Mouse (Mus musculus) frontal cortex, postnatal 36 days (tissue): Measurements from ENCODE around the gene Arhgap23.
A peak's percentile ranks its signal among the peaks of the same experiment; 100 is the strongest.

Experiments used
- DNase-seq, 2 experiments: peaks; one replicate each; pipeline ENCODE4 v3.0.0; 2022; ENCODE audit warnings: low spot score in 2 of 2

The Arhgap23 gene

DNA sequence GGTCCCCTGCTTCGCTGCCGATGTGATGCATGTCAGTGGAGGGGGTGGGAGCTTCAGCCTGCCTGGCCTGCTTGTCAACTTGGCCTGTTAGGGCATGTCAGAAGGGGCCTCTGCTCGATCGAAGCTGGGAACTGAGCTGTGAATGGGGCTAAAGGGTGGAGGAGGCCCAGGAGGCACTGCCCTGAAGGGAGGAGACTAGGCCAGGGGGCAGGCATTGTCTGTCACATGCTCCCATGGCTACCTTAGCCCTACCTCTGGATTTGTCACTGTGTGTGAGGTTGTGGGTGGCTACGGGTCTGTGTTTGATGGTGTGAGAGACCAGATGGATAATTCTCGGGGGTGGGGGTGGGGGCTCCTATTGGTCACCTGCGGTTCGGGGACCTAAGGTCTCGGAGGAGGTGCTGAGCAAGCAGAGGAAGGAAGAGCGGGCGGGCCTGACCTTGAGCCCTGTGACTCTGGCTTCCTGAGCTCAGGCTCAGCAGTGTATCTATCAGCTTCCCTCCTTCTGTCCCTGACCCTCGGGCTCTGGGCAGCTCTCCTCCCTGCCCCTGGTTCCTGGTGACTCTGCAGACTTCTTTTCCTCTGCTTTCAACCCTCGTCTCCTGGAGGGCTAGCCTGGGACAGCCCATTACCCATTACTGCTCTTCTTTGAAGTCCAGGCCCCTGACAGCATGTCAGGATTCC, 20.6 kb downstream of the Arhgap23 start:
- no peak for DNase-seq

DNA sequence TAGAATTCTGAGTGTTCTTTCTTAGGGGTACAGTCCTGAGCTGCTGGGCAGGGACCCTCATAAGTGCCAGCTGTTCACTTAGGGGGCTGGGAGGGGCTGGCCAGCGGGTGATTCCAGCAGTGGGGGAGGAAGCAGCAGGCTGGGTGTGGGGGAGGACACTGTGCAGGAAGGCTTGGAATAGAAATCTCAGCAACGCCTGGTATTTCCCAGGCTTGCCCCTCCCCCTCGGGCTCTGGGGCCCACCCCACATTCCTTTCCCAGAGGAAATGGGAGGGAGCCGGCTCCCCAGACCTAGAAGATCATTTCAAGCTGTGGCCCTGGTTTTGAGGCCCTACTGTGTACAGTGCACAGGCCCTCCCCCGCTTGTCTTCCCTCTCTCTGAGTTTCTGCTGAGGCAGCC, 22.4 kb downstream of the Arhgap23 start:
- peak in 1 of 2 experiments; percentile 42 for DNase-seq

DNA sequence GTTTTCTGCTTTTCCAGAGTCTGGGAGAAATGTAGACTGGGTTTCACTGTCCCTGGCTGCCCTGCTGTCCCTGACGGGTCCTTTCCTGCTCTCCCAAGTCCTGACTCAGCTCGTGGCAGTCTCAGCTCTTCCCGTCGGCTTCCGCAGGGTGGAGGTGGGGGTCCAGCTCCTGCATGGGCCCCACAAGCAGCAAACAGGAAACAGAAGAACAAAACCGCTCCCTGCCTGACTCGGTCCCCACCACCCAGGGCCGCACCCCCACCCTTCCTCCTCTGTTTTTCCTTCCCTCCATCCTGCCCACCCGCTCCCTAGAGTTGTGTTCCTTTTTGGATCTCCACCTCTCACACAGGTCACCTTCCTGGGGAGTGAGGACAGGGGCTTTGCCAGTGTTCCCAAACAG, 23.5 kb downstream of the Arhgap23 start:
- no peak for DNase-seq

DNA sequence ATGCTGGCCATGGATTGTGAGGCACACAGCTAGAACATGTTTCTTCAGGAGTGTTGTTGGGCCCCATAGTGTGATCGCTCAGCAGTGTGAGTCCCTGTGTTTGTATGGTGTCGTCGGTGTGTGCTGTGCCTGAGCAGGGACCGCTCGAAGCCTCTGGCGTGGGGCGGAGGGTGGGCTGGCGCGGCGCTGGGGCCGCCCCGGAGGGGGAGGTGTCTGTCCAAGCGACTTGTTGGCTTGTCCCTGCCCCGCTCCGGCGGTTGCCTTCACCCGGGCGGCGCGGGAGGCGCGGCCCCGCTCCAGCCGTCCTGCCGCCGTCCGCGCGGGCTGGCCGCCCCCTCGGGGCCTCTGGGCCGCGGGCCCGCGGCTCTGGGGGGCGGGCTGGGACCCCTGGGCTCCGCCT, 24.6 kb downstream of the Arhgap23 start:
- DNase-seq = no peak

DNA sequence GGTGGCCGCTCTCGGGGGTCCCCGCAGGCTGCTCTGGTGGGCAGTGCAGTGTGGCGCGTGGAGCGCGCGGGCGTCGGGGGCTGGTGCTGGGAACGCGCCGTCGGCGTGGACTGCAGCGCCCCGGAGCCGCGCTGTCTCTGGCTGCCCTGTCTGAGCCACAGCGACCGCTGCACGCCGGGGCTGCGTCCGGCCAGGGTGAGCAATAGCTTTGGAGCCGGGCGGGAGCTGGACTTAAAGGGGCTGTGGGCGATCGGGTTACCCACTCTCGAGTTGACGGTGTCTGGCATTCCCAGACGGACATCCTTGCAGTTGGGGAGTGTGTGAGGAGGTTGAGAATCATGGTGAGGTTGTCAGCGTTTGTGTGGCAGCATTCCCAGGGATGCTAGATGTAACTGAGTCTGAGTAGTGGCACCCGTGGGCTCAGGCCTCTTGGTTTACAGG, 25.1 kb downstream of the Arhgap23 start:
- no peak for DNase-seq

DNA sequence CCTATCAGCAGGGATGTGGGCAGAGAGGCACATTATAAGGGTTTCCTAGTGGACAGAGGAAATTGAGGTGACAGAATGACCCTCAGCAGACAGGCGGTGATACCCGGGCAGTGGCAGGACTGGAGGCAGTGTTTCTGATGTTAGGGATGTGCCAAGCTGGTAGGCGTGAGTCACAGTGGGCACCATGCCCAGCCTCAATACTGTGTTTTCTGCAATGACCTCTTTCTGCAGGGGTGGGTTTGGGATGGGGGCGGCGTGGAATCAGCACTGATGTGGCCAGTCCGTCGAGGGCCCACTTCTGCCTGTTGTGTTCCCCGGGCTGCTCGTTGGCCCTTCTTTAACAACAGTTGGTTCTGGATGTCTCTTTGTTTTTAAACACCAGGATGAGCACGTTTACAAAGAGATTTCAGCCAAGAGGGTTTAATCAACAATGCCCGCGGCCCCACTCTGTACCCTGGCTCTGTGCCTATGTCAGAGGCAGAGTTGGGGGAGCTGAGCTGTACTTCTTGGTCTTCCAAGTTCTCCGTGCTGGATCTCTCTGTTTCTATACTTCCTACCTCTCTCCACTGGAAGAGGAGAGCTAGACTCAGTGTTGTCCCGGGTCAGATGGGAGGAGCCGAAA, 25.8 kb downstream of the Arhgap23 start:
- DNase-seq = no peak

DNA sequence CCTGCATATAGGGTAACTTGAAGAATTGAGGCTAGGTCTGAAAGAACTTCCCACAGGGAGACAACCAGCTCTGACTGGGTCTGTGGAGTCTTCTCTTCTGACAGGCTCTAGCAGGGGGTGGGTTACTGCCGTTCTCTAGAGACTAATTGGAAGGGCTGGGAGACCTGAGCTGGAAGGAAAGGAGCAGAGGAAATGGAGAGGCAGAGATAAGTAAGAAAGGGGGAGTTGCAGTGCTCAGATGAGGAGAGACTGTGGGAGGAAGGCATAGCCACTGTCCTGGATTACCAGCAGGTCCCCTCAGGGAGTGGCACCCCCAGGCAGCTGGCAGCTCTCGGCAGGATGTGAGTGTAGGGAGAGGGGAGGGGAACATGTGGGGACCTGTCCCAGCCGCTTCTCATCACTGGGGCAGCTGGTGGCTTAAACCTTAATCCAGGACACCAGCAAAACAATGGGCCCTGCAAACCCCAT, 26.4 kb downstream of the Arhgap23 start:
- no peak for DNase-seq

DNA sequence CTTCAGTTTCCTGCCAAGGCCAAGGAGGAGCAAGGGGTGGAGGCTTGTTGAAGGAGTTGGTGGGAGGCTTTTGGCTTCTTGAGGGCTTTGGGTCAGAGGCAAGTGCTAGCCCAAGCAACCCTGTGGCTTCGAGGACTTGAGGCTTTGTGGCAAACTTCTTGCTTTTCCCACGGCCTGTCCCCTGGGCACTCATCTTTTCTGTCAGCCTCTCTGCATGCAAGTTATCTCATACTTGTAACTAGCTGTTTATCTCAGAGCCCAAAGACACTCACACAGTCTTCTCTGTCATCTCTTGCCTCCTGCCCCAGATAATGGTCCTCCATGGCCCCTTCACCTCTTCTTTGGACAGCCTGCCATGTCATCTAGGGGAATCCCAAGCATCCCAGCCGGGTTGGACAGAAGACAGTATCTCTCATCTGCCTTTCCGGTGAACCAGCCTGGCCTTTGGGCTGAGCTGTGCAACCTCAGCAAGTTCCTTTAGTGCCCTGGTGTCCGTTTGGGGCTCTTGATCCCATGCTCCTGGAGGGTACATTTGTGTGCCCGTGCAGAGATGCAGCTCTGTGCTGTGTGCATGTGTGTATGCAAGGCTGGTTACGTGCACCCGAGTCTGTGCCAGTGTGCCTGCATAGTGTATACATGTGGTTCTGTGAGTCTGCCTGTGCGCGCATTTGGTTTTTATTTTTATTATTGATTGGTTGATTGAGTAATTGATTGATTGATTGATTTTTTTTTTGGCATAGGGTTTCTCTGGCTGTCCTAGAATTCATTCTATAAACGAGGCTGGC, 27.8 kb downstream of the Arhgap23 start:
- no peak for DNase-seq

DNA sequence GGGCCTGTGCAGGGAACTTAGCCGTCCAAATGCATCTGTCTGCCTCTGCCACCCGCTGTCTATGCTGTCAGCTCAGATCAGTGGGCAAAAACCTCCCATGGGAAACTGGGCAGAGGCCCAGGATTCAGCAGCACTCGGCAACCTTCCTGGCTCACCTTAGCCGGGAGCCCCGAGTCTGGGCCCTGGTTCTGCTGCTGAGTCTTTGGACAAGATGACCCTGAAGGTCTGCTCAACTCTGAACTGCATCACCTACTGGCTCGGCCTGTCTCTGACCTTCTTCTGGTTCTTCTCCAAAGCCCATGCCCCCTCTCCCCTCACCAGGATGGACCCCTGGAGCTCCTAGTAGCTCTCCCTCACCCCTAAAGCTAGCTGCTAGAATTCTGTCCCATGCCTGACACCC, 30.3 kb downstream of the Arhgap23 start:
- DNase-seq = no peak

DNA sequence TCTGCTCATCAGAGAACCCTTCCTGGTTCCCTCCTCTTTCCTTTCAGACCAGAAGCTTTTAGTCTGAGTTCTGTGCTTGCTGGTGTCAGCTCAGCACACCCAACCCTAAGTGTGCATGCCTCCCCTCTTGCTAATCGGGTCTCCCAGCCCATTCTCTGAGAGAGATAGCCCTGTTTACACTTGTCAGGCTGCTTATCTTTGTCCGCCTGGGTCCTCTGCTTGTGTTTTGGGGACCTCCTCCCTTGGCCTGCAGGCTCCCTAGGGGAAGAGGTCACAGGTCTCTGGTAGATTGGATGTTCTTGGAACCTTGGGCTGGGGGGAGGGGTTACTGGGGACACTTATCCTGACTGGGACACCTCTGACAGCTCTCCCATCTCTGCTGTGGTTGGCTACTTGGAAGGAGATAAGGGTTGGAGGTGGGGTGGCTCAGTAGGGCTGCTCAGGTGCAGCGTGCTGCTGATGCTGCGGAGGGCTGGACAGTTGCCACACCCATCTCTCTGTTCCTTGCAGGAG, 30.7 kb downstream of the Arhgap23 start:
- no peak for DNase-seq

DNA sequence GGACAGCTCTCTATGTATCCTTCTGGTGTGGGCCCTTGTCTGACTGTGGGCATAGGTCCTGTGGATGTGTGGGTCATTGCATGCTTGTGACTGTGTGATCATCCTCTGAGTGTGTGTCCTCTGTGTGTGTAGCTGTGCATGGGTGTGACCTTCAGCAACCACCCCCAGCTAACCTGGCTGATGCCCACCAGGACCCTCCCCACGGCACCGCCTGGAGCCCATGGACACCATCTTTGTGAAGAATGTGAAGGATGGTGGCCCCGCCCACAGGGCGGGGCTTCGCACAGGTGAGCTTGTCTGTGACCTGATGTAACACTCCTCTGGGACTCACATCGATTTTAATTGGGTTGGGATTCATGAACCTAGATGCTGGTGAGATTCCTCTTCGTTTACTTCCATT, 32.6 kb downstream of the Arhgap23 start:
- no peak for DNase-seq

DNA sequence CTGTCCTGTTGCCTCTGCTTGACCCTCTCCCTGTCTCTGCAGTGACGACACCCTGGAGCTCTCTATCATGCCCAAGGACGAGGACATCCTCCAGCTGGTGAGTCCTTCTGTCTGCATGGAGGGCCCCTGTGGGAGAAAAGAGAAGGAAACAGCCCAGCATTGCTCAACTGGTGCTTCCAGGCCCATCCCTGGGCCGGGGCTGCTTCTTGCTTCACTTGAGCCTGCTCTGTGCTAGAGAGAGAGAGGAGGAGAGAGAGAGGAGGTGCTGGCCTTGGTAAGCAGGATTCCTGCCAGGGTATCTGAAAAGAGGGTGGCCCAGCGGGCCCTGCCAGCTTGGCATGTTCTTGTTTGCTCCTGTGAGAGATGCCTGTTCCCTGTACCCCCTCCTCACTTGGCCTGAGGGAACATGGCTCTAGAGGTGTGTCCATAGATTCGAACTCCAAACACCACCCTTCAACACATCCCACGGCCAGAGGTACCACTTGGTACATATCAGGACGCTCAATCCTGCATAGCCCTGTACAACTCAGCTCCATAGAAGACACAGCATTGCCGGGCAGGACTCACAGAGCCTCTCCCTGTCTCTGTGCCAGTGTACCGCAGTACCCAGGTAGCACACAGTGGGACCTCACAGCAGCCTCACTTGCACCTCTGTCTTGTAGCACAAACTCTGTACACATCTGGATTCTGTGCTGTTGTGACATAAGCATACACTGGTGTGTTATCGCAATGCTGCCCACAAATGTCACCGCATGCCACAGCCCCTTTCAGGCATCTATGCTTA, 33.5 kb downstream of the Arhgap23 start:
- no peak for DNase-seq

DNA sequence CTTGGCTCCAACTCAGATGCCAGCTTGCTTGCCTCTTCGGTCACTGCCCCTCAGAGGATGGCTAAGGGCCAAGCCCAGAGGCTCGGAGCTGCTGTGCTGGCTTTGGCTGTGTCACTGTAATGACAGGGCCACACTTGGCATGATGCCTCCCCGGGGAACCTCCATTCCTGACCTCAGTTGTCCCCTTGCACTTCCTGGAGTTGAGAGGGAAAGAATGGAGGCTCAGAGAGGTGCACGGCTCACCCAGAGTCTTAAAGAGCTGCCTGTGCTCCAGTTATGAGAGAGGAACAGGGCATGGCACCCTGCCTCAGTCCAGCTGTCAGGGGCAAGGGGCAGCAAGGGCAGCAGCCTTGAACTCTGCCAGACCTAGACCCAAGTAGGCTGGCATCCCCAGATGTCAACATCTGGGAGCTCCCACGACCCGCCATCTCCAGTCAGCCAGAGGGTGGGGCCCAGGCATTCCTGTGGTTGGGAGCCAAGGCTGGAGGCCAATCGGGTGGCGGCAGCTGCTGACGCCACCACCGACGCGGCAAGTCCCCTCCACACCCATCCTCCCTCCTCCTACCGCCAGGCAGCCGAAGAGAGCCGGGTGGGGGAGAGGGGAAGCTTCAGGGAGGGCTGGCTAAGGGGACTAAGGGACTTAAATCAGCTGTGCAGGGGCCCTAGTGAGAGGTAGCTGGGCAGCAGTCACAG, 34.4 kb downstream of the Arhgap23 start:
- peak; percentile 74 to 80 for DNase-seq

DNA sequence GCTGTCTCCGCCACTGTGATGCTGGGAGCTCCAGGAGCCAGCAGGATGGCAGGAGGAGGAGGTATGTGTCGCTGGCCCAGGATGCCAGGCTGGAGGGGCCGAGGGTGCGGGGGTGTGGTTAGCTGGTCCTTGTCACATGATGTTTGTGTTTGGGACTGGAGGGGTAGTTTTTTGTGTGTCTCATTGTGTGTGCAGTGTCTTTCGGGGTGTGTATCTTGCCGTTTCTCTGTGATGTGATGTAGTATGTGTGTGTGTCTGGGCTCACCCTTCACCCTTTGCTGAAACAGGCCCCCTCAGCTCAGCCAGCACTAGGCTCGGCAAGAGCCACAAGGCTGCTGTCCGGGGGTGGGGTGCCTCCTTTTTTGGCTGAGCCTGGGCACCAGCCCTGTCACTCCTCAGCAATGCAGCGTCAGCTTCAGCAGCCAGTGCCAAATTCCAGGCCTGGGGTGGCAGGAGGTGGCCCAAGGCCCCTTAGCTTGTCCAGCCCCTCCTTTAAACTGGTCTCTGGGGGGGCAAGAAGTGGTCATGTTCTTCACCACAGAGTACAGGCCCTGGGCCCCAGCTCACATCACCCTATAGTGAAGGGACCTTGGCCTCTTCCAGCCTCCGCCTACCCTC, 35.1 kb downstream of the Arhgap23 start:
- DNase-seq = peak; percentile 54 to 57

DNA sequence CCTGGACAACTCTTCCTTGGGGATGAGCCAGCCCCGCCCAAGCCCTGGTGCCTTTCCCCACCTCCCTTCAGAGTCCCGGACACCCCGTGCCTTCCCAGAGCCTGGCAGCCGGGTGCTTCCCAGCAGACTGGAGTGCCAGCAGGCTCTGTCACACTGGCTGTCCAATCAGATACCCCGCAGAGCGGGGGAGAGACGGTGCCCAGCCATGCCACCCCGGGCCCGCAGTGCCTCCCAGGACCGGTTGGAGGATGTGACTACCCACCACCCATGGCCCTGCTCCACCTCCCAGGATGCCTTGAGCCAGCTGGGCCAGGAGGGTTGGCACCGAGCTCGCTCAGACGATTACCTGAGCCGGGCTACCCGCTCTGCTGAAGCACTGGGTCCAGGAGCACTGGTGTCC, 36.3 kb downstream of the Arhgap23 start:
- DNase-seq = no peak

DNA sequence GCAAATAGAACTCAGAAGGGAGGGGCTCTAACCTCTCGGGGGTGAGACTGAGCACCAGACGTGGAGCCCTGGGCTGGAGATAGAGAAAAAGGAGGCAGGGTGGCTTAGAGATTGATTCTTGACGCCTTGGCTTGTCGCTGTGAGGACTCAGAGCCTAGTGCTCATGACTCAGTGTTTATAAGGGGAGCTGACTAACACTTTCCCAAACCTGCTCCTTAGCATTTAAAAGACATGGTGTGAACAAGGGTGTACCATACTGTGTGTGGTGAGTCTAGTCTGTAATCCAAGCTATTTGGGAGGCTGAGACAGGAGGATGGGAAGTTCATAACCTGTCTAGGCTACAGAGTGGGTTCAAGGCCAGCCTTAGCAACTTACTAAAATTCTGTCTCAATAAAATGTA, 41.8 kb downstream of the Arhgap23 start:
- no peak for DNase-seq

DNA sequence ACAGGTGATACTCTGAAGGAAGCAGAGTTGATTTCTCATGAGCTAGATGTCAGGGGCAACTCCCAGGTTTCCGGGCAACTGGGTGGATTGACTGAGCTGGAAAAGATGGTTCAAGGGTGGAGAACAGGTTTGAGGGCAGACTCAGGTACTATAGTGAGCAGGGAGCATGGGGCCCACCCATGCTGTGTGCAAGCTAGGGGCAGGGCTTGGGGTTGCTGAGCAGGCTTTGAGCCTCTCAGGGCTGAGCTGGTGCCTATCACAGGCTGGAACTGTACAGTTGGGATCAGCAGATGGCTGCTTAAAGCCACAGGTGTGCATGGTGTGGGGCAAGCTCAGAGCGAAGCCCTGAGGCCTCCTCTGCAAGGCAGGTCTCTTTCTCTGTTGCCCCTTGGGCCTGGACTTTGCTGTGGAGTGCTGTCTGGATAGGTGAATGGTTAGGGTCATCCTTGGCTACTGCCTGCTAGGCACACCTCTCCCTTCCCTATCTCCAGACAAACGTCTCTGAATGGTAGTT, 46.0 kb downstream of the Arhgap23 start:
- no peak for DNase-seq

DNA sequence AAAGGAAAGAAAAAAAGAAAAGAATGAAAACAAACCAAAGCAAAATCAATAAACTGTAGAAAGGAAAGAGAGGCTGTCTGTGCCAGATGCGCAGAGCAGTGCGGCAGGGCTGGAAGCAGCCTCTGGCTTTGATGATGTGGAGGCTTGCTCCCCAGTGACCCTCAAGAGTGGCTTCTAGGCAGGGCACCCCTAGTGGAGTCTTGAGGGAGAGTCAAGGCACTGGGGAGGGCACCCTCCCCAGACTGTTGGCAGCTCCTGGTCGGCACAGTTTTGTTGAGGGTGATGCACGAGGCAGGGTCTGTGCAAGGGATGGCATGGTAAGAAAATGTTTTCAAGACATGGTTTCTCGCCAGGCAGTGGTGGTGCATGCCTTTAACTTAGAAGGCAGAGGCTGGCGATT, 47.2 kb downstream of the Arhgap23 start:
- DNase-seq = no peak

DNA sequence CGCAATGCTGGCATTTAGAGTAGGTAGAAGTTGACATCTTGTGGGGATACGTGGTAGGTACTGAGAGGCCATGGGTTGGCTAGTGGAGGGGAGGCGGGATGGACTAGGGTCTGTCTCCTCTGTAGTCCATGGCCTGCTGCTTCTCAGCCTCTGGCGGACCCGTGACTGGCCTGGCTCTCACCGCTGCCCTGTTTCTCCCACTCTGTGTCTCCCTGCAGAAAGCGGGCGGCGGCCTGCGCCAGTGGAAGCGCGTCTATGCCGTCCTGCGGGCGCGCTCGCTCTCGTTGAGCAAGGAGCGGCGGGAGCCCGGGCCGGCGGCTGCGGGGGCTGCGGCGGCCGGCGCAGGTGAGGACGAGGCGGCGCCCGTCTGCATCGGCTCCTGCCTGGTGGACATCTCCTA, 47.8 kb downstream of the Arhgap23 start:
- no peak for DNase-seq

DNA sequence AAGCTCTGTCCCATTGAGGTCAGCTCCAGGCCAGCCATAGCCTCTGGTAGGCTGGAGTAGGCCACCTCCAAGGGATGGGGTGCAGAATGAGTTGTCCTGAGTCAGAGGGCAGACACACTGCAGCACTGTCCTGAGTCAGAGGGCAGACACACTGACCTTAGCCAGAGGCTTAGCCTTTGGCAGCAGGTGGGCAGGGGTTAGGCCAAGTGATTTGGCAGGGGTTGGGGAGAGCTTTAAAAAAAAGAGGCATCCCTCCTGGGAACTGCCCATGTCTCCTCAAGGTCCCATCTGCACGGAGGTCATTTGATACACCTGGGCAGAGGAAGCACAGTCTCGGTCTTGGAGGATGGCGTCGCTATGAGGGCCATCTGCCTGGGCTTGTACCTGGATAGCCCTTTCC, 48.7 kb downstream of the Arhgap23 start:
- DNase-seq = no peak

DNA sequence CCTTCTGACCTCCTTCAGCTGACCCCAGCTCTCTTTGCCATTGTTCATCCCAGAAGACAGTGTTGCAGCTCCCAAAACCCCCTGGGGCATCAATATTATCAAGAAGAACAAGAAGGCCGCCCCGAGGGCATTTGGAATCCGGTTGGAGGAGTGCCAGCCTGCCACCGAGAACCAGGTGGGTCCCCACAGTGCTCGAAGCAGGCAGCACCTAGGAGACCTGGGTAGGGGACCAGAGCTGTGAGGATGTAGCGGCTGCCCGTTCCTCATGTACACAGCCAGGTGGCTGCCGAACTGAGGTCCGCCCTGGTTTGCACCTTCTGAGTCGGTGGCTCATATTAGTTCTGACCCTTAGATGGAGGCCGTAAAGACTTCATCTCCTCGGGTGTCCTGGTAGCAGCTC, 50.6 kb downstream of the Arhgap23 start:
- no peak for DNase-seq
